Mouse (Mus musculus): ENCODE data around the gene Capn8.
"Not testable (repeated sequence)": the region's sequence is repeated elsewhere in the genome, so short reads cannot be mapped to it uniquely, and the experiment has no call there.

Capn8 gene

DNA sequence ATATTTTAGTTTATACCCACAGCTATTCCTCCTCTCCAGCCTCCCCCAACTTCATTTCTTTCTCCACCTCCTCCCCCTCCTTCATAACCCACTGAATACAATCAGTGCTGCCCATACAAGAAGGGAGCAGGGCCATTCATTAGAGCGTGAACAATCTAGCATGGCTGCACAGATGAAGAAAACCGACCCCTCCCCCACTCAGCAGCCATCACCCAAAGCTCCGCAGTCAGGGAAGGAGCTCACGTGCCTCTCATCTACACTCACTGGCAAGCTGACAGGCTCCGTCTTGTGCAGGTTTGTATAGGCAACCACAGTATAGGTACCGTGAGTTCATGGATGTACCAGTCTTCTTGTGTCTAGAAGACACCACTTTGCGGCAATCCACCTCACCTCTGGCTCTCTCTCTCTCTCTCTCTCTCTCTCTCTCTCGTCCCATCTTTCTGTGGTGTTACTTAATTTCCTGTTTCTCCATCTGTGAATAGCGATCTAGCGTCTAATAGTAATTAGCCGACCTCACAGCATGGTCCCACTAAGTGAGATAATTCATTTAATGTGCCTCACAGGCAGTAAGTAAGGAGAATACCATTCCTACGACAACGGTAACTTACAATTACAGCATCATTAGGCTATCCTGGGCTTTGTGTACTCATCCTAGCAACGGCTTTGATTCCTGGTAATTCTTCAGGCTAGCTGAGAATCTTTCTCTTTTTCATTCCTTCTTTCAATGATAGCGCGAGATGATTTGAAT is 53.6 kb downstream of the Capn8 start:
- no peak for DNase-seq (ENCODE audit: low spot score)

GRCm38 (mm10) chr1:182620470-182620869 is 55.7 kb downstream of the Capn8 start:
- DNase-seq (ENCODE audit: low spot score), result no peak

- DNase-seq (ENCODE audit: low spot score), result no peak
Measured at GRCm38 (mm10) chr1:182621256-182621655, 56.4 kb downstream of the Capn8 start.

GRCm38 (mm10) chr1:182626197-182626596 is 61.4 kb downstream of the Capn8 start:
- no peak for DNase-seq (ENCODE audit: low spot score)

DNA sequence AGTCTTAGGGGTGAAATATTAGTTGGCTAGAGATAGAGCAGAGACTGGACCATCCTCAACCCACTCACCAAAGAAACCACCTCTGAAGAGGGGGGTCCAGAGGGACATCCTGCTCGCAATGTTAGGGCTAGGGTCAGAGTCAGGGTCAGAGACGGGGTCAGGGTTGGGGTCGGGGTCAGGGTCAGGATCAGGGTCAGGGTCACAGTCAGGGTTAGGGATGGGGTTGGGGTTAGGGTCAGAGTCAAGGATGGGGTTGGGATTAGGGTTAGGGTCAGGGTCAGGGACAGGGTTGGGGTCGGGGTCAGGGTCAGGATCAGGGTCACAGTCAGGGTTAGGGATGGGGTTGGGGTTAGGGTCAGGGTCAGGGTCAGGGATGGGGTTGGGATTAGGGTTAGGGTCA is 64.4 kb downstream of the Capn8 start:
- DNase-seq (ENCODE audit: low spot score), result no peak

- no peak for DNase-seq (ENCODE audit: low spot score)
Measured at GRCm38 (mm10) chr1:182633712-182634294, 69.0 kb downstream of the Capn8 start.

GRCm38 (mm10) chr1:182639016-182639415 is 74.2 kb downstream of the Capn8 start:
- no peak for DNase-seq (ENCODE audit: low spot score)

GRCm38 (mm10) chr1:182639456-182639855 is 74.6 kb downstream of the Capn8 start:
- DNase-seq (ENCODE audit: low spot score), result no peak

DNA sequence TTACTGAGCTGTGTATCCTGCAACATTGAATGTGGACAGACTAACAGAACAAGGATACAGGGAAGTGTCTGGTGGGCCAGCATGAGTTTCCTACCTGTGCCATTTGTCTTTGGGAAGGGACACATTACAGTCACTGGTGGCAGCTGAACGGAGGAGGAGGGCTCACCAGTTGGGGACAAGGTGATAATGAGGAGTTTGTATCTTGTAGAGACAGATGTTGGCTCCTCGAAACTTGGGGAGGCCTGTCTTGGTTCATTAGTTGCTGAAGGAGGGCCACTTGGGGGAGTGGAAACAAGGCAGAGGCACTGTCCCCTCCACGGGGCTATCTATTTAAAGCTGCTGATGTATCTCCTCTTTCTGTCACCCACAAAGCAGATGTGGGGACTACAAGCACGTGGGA is 75.3 kb downstream of the Capn8 start:
- DNase-seq (ENCODE audit: low spot score), result no peak

- DNase-seq (ENCODE audit: low spot score), result no peak
Measured at GRCm38 (mm10) chr1:182642779-182643178, 78.0 kb downstream of the Capn8 start.

- DNase-seq (ENCODE audit: low spot score), result not testable (repeated sequence)
Measured at GRCm38 (mm10) chr1:182644418-182644817, 79.6 kb downstream of the Capn8 start.

GRCm38 (mm10) chr1:182645211-182645668 is 80.4 kb downstream of the Capn8 start:
- DNase-seq (ENCODE audit: low spot score), result no peak

DNA sequence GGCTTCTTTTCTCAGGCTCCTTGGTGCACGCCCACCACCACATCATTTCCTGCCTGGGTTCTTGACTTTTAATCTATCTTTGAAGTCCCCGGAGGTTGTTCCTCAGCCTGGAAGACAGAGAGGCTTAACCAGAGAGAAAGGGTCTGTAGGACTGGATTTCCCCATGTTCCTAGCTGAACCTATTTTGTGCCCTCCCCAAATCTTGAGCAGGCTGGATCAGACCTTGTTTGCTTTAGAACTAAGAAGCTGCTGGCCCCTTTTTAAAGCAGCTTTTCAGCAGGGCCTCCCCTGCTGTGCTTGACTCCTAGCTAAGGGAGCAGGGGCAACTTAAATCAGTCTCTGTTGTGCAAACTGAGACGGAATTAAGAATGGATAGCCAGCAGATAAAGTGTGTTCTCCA is 82.0 kb downstream of the Capn8 start:
- no peak for DNase-seq (ENCODE audit: low spot score)

GRCm38 (mm10) chr1:182657760-182658159 is 93.0 kb downstream of the Capn8 start:
- DNase-seq (ENCODE audit: low spot score), result no peak

DNA sequence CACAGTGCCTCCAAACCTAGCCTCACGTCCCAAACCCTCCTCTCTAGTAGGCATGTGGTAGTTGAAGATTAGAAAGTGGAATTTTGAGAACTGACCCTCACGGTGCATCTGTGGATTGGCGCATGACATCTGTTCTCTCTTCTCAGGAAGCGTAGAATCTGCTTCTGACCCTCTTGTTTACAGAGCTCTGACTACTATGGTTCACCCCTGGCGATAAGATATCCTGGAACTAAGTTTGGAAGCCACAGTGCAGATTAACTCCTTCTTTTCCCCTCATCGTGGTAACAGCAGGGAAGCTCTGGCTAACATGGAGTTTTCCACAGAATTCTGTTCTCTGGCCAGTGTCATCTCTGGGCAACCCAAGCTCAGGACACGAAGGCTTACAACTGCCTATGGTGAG is 95.6 kb downstream of the Capn8 start:
- DNase-seq (ENCODE audit: low spot score), result no peak

DNA sequence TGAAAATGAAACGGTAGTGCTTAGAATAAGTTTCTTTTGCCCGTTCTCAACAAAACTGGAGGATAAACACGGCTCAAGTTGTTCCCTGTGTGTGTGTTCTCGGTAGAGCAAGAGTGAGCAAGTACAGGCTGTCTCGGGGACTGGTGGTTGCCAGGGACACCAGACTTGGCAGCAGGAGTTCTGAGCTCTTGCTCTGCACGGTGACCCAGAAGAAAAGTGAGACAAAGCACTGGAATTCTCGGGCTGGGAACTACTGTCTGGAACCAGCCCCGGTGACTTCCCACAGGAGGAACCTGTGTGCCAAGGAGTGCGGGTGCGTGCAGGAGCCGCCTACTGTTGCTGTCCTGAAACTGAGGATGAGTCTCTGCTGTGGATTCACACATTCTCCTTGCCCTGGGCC is 98.9 kb downstream of the Capn8 start:
- no peak for DNase-seq (ENCODE audit: low spot score)

- no peak for DNase-seq (ENCODE audit: low spot score)
Measured at GRCm38 (mm10) chr1:182664841-182665240, 100.0 kb downstream of the Capn8 start.

GRCm38 (mm10) chr1:182667281-182667680 is 102.5 kb downstream of the Capn8 start:
- DNase-seq (ENCODE audit: low spot score), result no peak

DNA sequence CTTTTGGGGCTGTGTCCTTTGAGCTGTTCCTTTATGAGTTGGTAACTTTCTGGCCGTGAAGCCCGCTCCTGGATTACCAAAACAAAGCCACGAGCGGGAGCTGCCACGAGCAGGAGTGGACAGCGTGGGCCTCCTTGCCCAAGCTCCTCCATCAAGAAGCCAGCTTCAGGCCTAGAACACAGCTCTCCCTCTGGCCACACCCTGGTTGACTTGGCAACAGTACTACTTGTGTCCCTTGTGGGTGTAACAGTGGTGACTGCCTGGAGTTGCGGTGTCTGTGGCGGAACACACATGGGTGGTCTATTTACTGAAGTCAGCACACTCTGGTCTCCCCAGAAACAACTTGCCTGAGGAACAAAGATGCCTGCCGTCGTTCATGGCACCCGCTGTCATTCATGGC is 104.9 kb downstream of the Capn8 start:
- DNase-seq (ENCODE audit: low spot score), result no peak

- DNase-seq (ENCODE audit: low spot score), result no peak
Measured at GRCm38 (mm10) chr1:182670563-182671342, 105.9 kb downstream of the Capn8 start.

DNA sequence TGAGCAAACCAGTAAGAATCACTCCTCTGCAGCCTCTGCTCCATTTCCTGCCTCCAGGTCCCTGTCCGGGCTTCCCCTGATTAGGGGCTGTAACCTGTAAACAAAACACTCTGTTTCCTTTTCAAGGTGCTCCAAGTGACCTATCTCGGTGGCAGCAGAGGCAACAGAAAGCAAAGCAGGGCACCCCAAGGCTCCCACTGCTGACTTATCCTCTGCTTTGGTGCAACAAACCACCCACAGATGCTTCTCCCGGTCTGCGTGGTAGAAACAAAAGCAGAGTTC is 106.5 kb downstream of the Capn8 start:
- DNase-seq (ENCODE audit: low spot score), result no peak

GRCm38 (mm10) chr1:182675346-182675745 is 110.5 kb downstream of the Capn8 start:
- no peak for DNase-seq (ENCODE audit: low spot score)

GRCm38 (mm10) chr1:182678151-182678550 is 113.3 kb downstream of the Capn8 start:
- DNase-seq (ENCODE audit: low spot score), result no peak
